In the genomic region with DNA sequence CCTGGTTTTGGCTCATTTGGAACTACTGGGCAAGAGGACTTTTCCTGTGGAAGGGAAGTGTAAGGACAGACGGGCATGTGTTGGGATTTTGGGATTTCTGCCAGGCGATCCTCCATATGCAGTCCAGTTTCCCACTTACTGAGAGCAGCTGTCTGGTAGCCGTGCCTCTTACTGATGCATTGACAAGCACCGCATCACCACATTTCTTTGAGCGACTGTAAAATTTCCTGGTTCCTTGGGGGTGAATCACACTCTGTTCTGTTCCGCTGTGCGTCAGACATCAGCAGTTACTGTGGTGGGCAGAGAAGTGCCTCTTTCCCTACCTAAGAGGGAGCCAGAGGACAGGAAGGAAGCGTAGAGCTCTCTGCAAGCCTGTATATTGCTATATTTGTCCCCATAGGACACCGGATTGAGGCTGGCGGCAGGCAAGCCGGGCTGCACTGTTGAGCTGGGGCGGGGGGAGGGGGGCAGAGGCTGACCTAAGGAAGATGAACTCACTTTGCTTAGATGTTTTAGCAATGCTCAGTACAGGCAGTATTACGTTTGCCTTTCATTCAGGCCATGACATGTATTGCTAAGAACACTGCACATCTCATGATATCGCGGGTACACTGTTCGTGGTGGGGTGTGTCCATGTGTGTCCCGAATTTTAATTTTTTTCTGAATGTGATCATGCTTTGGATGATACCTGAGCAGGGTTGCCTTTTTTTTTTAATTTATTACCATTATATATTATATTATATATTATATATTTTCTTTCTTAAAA, we compare ENCODE assay signal across 8 mouse cellular contexts. TPM values are rescaled to one million over a fixed set of nuclear protein-coding genes. Genes with fewer than 3 reads are reported as not detected.
DNase-seq lines count a peak whose midpoint lies in the region; ATAC-seq and TF ChIP-seq lines count a peak whose summit lies in the region.

No protein-coding gene starts in this region.

- peak; percentile 81 for ATAC-seq in forebrain, postnatal 0 days

- TF ChIP-seq CTCF in forebrain, postnatal 0 days (IDR thresholded peaks at IDR 0.05; ENCODE audit: low read depth): peak; percentile 49

- DNase-seq in heart, embryonic 10.5 days (ENCODE audit: low spot score): peak; percentile 62
- DNase-seq in heart, adult 8-10 months (ENCODE audit: low spot score): no peak
- DNase-seq in Muller cell, postnatal 12 days (ENCODE audit: inconsistent ontology term): peak; percentile 43
- DNase-seq in forebrain, postnatal 0 days: peak; percentile 74
- DNase-seq in left cerebral cortex, postnatal 4 days: peak; percentile 72
- DNase-seq in urinary bladder, postnatal 36 days (ENCODE audit: low spot score in 2 of 2): no peak
- no peak for DNase-seq in adrenal gland, postnatal 10 days
- no peak for DNase-seq in thymus, postnatal 36 days

- H3K27ac ChIP-seq in heart, embryonic 10.5 days: peak overlapping the region; percentile 30; the same call in 1 of the 2 replicates
- H3K27ac ChIP-seq in forebrain, postnatal 0 days (ENCODE audit: low read depth, low read length): peak overlapping the region; percentile 69

- H3K36me3 ChIP-seq in heart, embryonic 10.5 days: peaks cover 24% of the 10 kb centered on the region
- peaks cover 4% of the 10 kb centered on the region for H3K36me3 ChIP-seq in forebrain, postnatal 0 days (ENCODE audit: insufficient read depth)

- no peaks in the 10 kb centered on the region for H3K27me3 ChIP-seq in heart, embryonic 10.5 days (ENCODE audit: insufficient read depth, poor library complexity, severe bottlenecking)
- no peaks in the 10 kb centered on the region for H3K27me3 ChIP-seq in forebrain, postnatal 0 days (ENCODE audit: insufficient read depth, low read length)

- 70% methylated on average over 17 of the region's 17 CpGs for WGBS in heart, embryonic 10.5 days
- 49% methylated on average over 17 of the region's 17 CpGs for WGBS in forebrain, postnatal 0 days

- peak overlapping the region; percentile 8; the same call in 1 of the 2 replicates for H3K4me2 ChIP-seq in forebrain, postnatal 0 days (ENCODE audit: low read depth)

- intact Hi-C loops in left cerebral cortex, postnatal 4 days (cut with DNase I): no loop called here

- peaks cover 10% of the 10 kb centered on the region for H3K4me1 ChIP-seq in heart, embryonic 10.5 days
- peaks cover 14% of the 10 kb centered on the region for H3K4me1 ChIP-seq in forebrain, postnatal 0 days (ENCODE audit: insufficient read depth)

- no peak overlapping the region for H3K4me3 ChIP-seq in heart, embryonic 10.5 days
- H3K4me3 ChIP-seq in forebrain, postnatal 0 days (ENCODE audit: low read depth, low read length): no peak overlapping the region

- H3K9me3 ChIP-seq in heart, embryonic 10.5 days: no peaks in the 10 kb centered on the region
- no peaks in the 10 kb centered on the region for H3K9me3 ChIP-seq in forebrain, postnatal 0 days (ENCODE audit: low read length)

- H3K9ac ChIP-seq in forebrain, postnatal 0 days: no peak overlapping the region

RNA-seq across cellular contexts. Expression of a gene that starts 56.8 kb away (rescaled TPM):
- polyA plus RNA-seq in heart, embryonic 10.5 days (2016; fragmentation: Nextera tagmentation; extraction: Ambion mirVana): 7.2 and 9.3 TPM in 2 replicates
- 10 to 100 TPM; 10.4 to 11.2 (median 10.5) TPM for total RNA-seq in heart, adult 8-10 months (2022)
- 51.2 and 60.0 TPM in 2 replicates for total RNA-seq in forebrain, postnatal 0 days (2014; rRNA removed)
- 41.0 and 47.3 TPM in 2 replicates for polyA plus RNA-seq in forebrain, postnatal 0 days (2015; fragmentation: Nextera tagmentation; extraction: Ambion mirVana)
- total RNA-seq in left cerebral cortex, postnatal 4 days (2021): 10 to 100 TPM; 46.0 to 46.4 TPM
- 10 to 100 TPM; 12.0 to 15.7 TPM for total RNA-seq in adrenal gland, postnatal 10 days (2021)

Comparison
In these comparisons a context has a peak if more than half of its experiments do, and no peak if none do; other contexts are left out.
1. DNase-seq: peak in heart, embryonic 10.5 days (single experiment), Muller cell, postnatal 12 days (single experiment), forebrain, postnatal 0 days (single experiment) and left cerebral cortex, postnatal 4 days (single experiment); none in heart, adult 8-10 months (single experiment), urinary bladder, postnatal 36 days (0 of 2), adrenal gland, postnatal 10 days (single experiment) and thymus, postnatal 36 days (0 of 2).